Mouse (Mus musculus): Measurements from ENCODE around the gene Rgs4.

DNA sequence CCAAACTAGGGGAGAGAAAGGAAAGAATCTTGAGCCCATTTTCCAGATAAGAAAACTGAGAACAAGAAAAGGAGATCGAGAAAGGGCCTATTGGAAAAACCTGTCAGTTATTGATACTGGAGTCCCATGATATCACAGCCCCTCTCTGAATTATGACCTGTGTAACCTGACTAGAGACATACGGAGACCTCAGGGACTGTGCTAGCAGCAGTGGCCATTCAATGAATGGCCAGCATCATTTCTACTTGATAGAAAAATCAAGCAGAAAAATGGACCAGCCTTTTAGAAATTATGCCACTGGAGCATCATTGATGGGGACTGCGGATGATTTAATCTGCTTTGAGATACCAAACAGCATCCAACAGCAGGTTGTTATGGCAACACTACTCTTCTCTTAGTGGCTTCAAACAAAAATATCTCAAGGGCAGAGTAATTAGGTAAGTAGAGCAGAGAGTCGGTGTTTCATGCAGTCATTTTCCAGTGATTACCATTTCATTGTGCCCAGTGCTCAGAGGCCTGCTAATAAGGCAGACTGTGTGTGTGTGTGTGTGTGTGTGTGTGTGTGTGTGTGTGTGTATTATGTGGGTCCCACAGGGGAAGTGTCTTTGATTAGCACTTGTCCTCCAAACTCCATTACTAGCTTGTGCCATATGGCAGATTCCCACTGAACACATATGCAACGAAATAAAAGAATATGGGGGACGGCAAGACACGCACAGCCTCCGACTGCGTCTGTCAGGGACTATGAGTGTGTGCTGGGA lies 16.6 kb upstream of the Rgs4 start:
- TF ChIP-seq POLR2A (IDR thresholded peaks at IDR 0.05; ENCODE audit: borderline replicate concordance, insufficient read depth, low read length) = no peak
- TF ChIP-seq CTCF (IDR thresholded peaks at IDR 0.05; ENCODE audit: borderline replicate concordance, insufficient read depth, low read depth, low read length) = no peak
